Mouse (Mus musculus) induced T-regulatory cell, adult 2 months (primary cell): ENCODE results near the gene Prune1.
A peak's percentile ranks its signal among the peaks of the same experiment; 100 is the strongest.

Experiments used
- DNase-seq: peaks from one replicate; pipeline ENCODE4 v3.0.0-alpha.2; 2012; ENCODE audit warnings: low read depth

Prune1 gene

DNA sequence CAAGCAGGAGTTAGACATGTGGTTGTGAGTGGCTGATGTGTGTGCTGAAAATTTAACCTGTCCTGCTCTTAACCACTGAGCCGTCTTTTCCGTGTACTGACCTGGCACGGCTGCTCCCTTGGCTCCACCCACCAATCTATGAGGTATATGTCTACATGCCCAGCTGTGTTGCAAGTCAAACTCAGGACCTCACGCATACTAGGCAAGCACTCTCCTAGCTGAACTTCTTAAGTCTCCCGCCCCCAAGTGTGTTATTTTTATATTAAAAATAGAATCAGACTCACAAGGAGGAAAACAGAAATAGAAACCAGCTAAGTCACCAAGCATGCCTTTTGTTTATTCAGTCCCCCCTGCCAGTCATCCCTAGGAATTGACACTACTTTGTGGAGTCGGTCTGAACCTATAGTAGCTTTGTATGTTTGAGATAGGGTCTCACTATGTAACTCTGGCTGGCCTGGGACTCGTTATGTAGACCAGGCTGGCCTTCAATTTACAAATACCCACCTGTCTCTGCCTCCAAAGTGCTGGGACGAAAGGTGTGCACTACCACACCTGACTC is 44.3 kb downstream of the Prune1 start:
- peak; percentile 17 for DNase-seq

- peak; percentile 9 for DNase-seq
Measured at GRCm38 (mm10) chr3:95235386-95236301, 46.2 kb downstream of the Prune1 start.

DNA sequence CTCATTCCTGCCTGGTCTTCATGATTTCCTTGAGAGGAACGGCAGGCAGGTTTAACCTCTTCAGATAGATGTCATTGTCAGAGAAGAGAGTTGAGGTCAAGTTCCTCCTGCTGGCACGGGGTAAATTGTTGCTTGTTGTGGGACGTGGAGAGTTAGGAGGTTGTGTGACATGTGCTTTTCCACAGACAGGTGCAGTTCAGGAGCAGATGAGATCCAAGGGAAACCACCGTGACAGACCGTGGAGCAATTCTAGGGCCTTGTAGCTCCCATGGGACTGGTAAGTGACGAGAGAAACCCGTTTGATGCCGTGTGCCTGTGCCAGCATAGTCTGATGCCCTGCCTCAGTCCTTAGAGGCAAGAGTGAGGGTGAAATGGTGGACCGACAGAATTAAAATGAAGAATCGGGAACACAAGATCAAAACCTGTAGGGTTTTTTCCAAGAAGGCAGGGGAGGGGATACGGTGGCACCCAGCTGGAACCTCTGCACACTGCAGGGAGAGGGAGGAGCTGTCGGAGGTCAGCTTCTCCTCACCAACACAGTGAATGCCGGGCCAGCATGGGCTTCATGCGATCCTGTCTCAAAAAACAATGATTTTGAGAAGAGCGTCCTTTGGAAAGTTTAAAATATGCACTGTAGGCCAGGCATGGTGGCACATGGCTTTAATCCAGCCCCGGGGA is 48.4 kb downstream of the Prune1 start:
- DNase-seq, result no peak

- DNase-seq, result peak; percentile 47
Measured at GRCm38 (mm10) chr3:95232771-95233170, 49.1 kb downstream of the Prune1 start.

DNA sequence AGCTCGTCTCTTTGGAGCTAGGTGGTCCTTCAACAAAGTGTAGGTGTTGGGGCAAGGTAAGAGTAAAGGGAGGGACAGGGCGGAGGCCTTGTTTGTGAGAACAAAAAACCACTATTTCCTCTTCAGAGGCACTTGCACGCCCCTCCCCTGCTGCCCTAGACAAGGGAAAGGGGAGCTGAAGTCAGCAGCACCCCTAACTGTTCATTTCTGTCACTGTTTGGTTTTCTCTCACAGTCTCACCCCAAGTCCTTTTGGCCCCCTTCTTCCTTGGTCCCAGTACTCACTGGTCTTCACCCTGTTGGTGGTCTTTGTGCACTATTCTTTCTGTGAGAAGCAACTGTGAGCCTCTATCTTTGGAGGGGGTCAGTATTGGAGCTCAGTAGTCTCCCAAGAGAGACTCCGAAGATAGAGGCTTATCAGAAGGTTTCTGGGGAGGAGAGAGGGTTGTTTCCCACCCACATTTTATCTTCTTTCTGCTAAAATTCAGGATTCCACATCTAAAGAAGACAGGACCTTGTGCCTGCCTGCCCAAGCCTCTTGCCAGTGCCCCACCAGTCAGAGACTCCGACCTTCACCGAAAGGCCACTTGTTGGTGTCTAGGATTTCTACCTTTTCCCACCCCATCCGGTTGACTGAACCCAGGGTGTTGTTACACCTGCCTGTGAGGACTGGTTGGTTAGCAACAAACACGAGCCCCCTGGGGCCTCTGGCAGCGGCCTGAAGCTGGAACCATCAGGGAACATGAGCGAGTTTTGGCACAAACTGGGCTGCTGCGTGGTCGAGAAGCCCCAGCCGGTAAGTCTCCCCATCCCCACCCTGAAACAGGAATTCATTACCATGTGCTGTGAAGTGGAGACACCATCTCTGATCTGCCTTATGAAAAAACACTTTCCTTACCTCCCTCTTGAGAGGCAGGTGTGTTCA is 50.3 kb downstream of the Prune1 start, which contains the start of gene Mllt11:
Gene Mllt11 (minus strand): TSS at position 874 of the 924 bp plus-strand sequence.
- DNase-seq, result peak; percentile 79

DNA sequence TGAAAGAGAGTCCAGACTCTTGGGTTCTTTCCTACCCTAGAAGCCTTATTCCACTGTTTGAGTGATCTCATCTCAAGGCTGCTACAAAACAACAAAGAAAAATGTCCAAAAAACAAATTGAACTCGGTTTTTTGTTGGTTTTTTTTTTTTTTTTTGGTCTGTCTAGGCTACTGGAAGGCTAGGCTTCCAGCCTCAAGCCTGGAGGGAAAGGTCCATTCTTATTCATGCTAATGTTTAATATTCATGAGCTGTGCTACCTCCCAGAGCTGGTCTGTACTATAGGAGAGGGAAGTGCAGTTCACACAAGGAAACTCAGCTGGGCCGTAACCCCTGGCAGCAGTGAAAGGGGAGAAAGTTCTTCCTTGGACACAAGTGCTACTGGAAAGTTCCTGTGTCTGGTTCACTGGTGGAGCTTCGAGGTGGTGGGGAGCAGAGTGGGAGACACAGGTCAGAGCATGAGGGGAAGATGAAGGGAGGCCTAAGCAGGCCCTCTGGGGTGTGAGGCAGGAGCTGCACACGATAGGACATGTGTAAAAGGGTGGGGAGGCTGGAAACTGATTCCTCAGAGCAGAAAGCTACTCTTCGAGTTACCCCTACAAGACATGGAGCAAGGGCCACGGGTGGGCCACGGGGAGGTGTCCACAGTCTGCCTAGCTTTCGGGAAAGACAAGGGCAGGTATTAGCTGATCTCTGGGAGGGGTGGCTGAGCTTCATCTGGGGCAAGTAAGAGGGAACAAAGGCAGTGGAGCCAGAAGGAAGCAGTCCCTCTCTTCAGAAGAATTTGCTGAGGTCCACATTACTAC is 51.2 kb downstream of the Prune1 start:
- peak; percentile 57 for DNase-seq

GRCm38 (mm10) chr3:95229781-95230494 is 51.9 kb downstream of the Prune1 start:
- peak; percentile 61 for DNase-seq

GRCm38 (mm10) chr3:95228894-95229780 is 52.7 kb downstream of the Prune1 start:
- DNase-seq, result peak; percentile 75

DNA sequence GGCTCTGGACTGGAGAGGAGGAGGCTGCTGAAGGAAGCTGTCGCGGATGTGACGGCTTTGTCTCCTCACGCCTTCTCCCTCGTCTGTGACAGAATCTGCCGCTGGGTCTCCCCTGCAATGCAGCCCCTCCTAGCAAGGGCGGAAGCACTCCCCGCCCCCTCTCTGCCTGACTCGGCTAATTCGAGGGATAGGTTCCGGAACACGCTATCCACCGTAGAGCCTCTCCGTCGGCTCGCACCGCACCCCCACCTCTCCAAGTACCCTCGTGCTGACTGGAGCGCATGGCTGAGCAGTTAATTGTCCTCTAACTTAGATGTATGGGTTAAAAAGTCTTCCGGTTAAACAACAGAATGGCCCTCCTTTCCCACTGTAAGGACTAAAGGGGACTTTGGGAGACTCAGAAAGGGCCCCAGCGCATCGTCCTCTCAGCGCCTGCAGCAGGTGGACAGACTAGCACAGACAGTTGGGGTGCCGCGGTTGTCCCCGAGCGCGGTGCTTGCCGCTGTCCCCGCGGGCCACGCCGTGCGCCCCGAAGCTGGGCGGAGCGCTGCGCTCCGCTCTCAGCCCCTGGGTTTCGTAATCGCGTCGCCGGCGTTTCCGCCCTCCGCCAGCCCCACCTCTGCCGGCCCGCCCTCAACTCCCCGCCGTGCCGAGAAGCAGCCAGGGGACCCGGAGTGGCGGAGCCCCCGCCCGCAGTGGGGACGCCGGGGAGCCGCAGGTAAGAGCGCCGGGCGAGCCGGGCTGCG is 53.6 kb downstream of the Prune1 start, which contains the start of gene Cdc42se1:
Gene Cdc42se1 (plus strand): TSS at position 585 of the 746 bp plus-strand sequence.
- peak; percentile 92 for DNase-seq

DNA sequence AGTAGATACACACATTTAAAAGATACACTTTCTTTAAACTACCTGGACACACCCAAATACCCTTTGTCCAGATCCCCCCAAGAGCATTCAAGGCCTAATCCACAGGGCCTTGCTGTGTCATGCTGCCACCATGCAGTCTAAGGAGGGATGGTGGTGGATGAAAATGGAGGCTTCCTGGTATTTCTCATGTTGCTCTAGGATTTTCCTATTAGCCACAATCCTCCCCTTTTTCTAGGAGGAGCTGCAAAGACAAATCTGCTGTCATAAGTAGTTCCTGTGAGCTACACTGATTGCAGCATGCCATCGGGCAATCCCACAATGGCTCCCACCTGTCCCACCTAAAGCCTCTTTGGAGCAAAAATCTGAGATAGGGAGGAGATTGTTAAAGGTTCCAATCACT is 54.7 kb downstream of the Prune1 start:
- DNase-seq, result no peak

DNA sequence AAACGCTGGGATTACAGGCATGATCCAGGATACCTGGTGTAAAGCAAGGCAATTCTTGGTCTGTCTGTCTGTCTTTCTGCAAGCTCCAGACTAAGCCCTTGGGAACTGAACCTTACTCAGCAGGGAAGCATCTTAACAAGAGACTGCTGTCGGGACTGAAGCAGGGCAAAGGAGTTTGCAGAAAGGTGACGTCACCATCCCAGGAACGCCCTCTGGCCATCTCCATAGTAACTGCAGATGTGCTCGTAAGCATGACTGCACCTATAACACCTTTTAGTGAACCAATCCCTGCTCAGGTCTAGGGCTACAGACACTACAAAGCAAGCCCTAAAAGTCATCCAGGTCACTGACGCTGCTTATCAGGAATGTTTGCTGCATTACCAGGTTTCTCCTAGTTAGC is 57.6 kb downstream of the Prune1 start:
- DNase-seq, result peak; percentile 49

GRCm38 (mm10) chr3:95223041-95223440 is 58.8 kb downstream of the Prune1 start:
- DNase-seq, result peak; percentile 85

DNA sequence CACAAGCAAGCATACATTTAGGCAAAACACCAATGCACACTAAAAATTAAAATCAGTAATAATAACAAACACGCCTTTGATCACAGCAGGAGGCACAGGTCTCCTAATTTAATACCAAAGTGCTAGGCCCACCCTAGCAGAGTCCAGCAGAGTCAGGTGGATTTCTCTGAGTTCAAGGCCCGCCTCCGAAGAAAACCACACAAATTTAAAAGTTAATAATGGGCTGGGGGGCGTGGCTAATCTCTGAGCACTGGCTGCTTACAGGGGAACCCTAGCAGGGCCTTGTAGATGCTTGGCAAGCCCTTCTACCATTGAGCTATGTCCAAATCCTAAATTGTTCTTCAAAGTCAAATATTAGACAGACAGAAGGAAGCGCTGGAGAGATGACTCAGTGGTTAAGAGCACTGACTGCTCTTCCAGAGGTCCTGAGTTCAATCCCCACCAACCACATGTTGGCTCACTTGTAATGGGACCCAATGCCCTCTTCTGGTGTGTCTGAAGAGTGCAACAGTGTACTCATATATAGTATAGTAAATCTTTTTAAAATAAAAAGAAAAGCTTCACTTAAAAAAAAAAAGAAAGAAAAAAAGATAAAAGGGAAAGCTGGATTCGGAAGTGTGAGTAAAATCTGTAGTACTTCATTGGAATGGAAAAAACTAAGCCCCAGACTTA is 63.3 kb downstream of the Prune1 start:
- peak; percentile 58 for DNase-seq

DNA sequence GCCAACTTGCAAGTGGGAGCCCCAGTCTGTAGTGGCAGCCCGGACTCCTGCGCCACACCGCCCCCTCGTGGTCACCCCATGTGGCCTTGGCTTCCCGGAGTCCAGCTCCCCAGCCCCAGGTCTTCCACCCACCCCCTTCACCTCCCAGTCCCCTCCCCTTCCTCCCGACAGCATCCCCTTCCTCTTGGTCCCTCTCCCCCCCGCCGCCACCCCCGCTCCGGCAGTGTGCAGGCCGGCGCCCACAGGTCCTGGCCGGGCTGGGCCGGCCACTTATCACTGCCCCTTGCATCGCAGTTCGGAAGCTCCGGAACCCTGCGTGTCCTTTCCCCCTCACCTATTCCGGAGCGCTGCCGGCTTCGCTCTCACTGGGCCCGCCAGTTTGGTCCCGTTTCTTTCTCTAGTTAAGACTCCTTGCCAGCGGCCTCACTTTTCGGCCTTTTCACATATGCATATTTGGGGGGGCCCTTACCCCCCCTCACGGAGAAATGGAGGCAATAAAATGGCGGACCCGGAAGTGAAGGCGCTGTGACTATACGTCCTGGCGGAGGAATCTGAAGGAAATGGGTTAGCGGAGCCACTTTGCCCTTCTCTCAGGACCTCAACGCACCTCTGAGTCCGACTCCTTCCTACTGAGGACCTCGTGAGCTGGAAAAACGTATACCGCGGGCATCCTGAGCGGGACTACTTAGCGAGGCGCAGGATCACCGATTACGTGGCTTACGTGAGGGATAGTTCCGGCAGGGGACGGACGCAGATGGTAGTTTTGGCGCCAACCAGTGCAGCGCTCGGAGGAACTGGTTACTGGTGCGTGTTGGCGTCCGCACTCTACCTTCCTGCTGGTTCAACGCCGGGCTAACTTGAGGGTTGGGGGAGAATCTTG is 64.4 kb downstream of the Prune1 start, which contains the start of gene Gabpb2:
Gene Gabpb2 (minus strand): TSS at position 662 of the 880 bp plus-strand sequence.
- DNase-seq, result peak; percentile 96

GRCm38 (mm10) chr3:95216655-95217254 is 65.1 kb downstream of the Prune1 start:
- DNase-seq, result no peak

- DNase-seq, result peak; percentile 10
Measured at GRCm38 (mm10) chr3:95213609-95213975, 68.3 kb downstream of the Prune1 start.
